Mouse (Mus musculus) midbrain, embryonic 15.5 days (tissue): ENCODE measurements around the gene Gorasp2. TPM values are rescaled to one million over a fixed set of nuclear protein-coding genes. Genes with fewer than 3 reads are reported as not detected.

ENCODE experiments used
- ATAC-seq: fragments of 200-750 bp; cut with Nextera tagmentation; replicated peaks from 2 replicates; pipeline ENCODE4 v1.8.0; 2017; ENCODE audit warnings: moderate TSS enrichment
- H3K27ac ChIP-seq: fragments of 300-500 bp; sonication (generic); 2 replicates; pipeline ENCODE4 v1.5.1; 2015; ENCODE audit warnings: mild to moderate bottlenecking, inconsistent platforms
- H3K27me3 ChIP-seq: fragments of 300-500 bp; sonication (generic); replicated peaks from 2 replicates; pipeline ENCODE4 v1.6.1; 2015; ENCODE audit warnings: inconsistent platforms
- H3K36me3 ChIP-seq: fragments of 300-500 bp; sonication (generic); replicated peaks from 2 replicates; pipeline ENCODE4 v1.6.1; 2015; ENCODE audit warnings: inconsistent platforms
- H3K4me1 ChIP-seq: fragments of 300-500 bp; sonication (generic); 2 replicates; pipeline ENCODE4 v1.6.1; 2015; ENCODE audit warnings: inconsistent platforms
- H3K4me2 ChIP-seq: fragments of 300-500 bp; sonication (generic); 2 replicates; pipeline ENCODE4 v1.6.1; 2015; ENCODE audit warnings: inconsistent platforms, mild to moderate bottlenecking, moderate library complexity
- H3K4me3 ChIP-seq: fragments of 300-500 bp; sonication (generic); 2 replicates; pipeline ENCODE4 v1.5.1; 2015; ENCODE audit warnings: mild to moderate bottlenecking, inconsistent platforms
- H3K9ac ChIP-seq: fragments of 300-500 bp; sonication (generic); 2 replicates; pipeline ENCODE4 v1.6.1; 2015; ENCODE audit warnings: mild to moderate bottlenecking, inconsistent platforms
- H3K9me3 ChIP-seq: fragments of 300-500 bp; sonication (generic); 2 replicates; pipeline ENCODE4 v1.6.1; 2016; ENCODE audit warnings: inconsistent platforms
- WGBS: fragments of 180-500 bp; shearing (Covaris S2); methylation state at CpG from one replicate; pipeline ENCODE4 v1.1.7; 2015; ENCODE audit warnings: mixed read lengths; 5-methylcytosine and 5-hydroxymethylcytosine counted together
- polyA plus RNA-seq: library from polyadenylated mRNA; unstranded; fragments of >200 nt; fragmentation: Nextera tagmentation; extraction: Ambion mirVana; gene quantifications from 2 replicates; pipeline ENCODE4 v1.2.1, GENCODE M21; 2015

The Gorasp2 gene
- polyA plus RNA-seq, 1 experiment from 2014 or later: 137 TPM

DNA sequence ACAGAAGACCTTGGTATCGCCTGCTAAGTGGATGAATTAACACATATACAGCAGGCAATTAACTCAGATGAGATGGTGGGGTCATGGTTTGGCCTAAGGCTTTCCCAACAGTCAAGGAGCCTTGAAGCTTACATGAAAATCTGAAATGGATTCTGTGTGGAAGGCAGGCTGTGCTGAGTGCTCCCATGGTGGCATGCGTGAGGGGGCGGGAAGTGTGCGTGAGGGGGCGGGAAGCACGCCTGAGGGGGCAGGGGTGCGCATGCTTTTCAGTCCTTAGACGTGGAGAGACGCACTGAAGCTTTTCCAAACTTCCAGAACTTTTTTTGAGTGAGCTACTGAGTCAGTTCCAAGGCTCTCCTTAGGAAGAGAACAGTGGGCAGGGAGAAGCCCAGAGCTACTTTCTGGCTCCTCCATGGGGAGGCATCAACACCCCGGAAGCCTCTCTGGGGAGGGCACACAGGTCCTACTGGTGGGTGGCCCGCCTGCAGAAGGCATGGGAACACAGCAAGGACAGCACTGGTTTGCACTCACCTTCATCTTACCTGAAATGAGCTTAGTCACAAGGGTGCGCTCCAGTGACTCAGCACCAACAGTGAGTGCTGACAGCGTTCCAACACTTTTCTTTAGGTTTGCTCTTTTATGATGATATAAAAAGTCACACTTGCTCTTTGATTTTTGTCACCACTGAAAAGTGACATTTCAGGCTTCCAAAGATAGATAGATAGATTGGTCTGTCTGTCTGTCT is 47.8 kb downstream of the Gorasp2 start:
- WGBS: 78% methylated on average over 13 of the region's 13 CpGs
- H3K9ac ChIP-seq: no peak overlapping the region
- H3K4me1 ChIP-seq: 0 out of 2 replicates have a peak, but pooled peaks cover 5% of the 10 kb centered on the region
- H3K27ac ChIP-seq: no peak overlapping the region
- H3K9me3 ChIP-seq: no peaks in the 10 kb centered on the region
- peaks cover 12% of the 10 kb centered on the region for H3K36me3 ChIP-seq
- H3K4me2 ChIP-seq: no peak overlapping the region
- no peaks in the 10 kb centered on the region for H3K27me3 ChIP-seq
- ATAC-seq: no peak
- no peak overlapping the region for H3K4me3 ChIP-seq

GRCm38 (mm10) chr2:70710236-70710635 is 48.9 kb downstream of the Gorasp2 start:
- Histone ChIP-seq H3K4me3 (no peak overlapping the region), H3K27me3 (no peaks in the 10 kb centered on the region), H3K4me2 (no peak overlapping the region), H3K4me1 (no peaks in the 10 kb centered on the region), H3K9me3 (no peaks in the 10 kb centered on the region), H3K27ac (no peak overlapping the region), H3K36me3 (peaks cover 16% of the 10 kb centered on the region), H3K9ac (no peak overlapping the region)
- ATAC-seq: no peak
- 96% methylated on average over 7 of the region's 7 CpGs for WGBS

DNA sequence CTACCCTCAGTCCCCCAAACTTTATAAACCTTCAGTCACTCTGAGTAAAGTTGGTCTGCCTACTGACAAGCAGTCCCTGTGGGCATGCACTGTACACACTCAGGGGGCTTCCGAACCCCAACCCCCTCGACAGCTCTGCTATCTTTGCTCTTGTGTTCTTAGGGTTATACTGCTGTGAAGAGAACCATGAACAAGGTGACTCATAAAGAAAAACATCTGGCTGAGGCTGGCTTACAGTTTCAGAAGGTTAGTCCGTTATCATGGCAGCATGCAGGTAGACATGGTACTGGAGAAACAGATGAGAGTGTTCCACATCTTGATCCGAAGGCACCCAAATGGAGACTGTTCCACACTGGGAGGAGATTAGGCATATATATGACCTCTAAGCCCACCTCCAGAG is 49.5 kb downstream of the Gorasp2 start:
- Histone ChIP-seq H3K4me2 (no peak overlapping the region), H3K4me3 (no peak overlapping the region), H3K27ac (no peak overlapping the region), H3K9me3 (no peaks in the 10 kb centered on the region), H3K4me1 (no peaks in the 10 kb centered on the region), H3K27me3 (no peaks in the 10 kb centered on the region), H3K9ac (no peak overlapping the region), H3K36me3 (peaks cover 23% of the 10 kb centered on the region)
- 97% methylated on average over 4 of the region's 4 CpGs for whole genome bisulfite sequencing
- no peak for ATAC-seq

GRCm38 (mm10) chr2:70723610-70724243 is 62.4 kb downstream of the Gorasp2 start:
- no peak overlapping the region for H3K4me3 ChIP-seq

GRCm38 (mm10) chr2:70727089-70727488 is 65.7 kb downstream of the Gorasp2 start:
- Histone ChIP-seq H3K4me3 (no peak overlapping the region), H3K27me3 (no peaks in the 10 kb centered on the region), H3K27ac (no peak overlapping the region), H3K4me1 (no peaks in the 10 kb centered on the region), H3K9ac (no peak overlapping the region), H3K4me2 (no peak overlapping the region), H3K36me3 (no peaks in the 10 kb centered on the region; the same call in 1 of the 2 replicates), H3K9me3 (no peaks in the 10 kb centered on the region)
- whole genome bisulfite sequencing: 83% methylated on average over 2 of the region's 2 CpGs
- ATAC-seq: no peak

More at GRCm38 (mm10) chr2:70723610-70724243, 62.4 kb downstream of the Gorasp2 start:
- 91% methylated on average over 9 of the region's 9 CpGs for whole genome bisulfite sequencing
- no peak for ATAC-seq
- H3K9me3 ChIP-seq: no peaks in the 10 kb centered on the region
- H3K4me2 ChIP-seq: no peak overlapping the region
- H3K36me3 ChIP-seq: no peaks in the 10 kb centered on the region; the same call in 1 of the 2 replicates
- H3K27ac ChIP-seq: no peak overlapping the region
- no peaks in the 10 kb centered on the region for H3K4me1 ChIP-seq
- H3K9ac ChIP-seq: no peak overlapping the region
- no peaks in the 10 kb centered on the region for H3K27me3 ChIP-seq

GRCm38 (mm10) chr2:70735534-70735933 is 74.2 kb downstream of the Gorasp2 start:
- WGBS: 87% methylated on average over 4 of the region's 4 CpGs
- Histone ChIP-seq H3K9ac (no peak overlapping the region), H3K4me1 (no peaks in the 10 kb centered on the region), H3K9me3 (no peaks in the 10 kb centered on the region), H3K4me2 (no peak overlapping the region), H3K36me3 (peaks cover 13% of the 10 kb centered on the region; the same call in 1 of the 2 replicates), H3K27ac (no peak overlapping the region), H3K27me3 (no peaks in the 10 kb centered on the region), H3K4me3 (no peak overlapping the region)
- no peak for ATAC-seq

GRCm38 (mm10) chr2:70736008-70736407 is 74.6 kb downstream of the Gorasp2 start:
- Histone ChIP-seq H3K27ac (no peak overlapping the region), H3K27me3 (no peaks in the 10 kb centered on the region), H3K36me3 (peaks cover 13% of the 10 kb centered on the region; the same call in 1 of the 2 replicates), H3K9me3 (no peaks in the 10 kb centered on the region), H3K4me3 (no peak overlapping the region), H3K4me1 (no peaks in the 10 kb centered on the region), H3K9ac (no peak overlapping the region), H3K4me2 (no peak overlapping the region)
- 87% methylated on average over 5 of the region's 5 CpGs for WGBS
- no peak for ATAC-seq

- no peak overlapping the region for H3K27ac ChIP-seq
- no peaks in the 10 kb centered on the region for H3K27me3 ChIP-seq
- peaks cover 11% of the 10 kb centered on the region for H3K36me3 ChIP-seq
- WGBS: 59% methylated on average over 5 of the region's 5 CpGs
- H3K9me3 ChIP-seq: no peaks in the 10 kb centered on the region
- no peaks in the 10 kb centered on the region for H3K4me1 ChIP-seq
- H3K4me3 ChIP-seq: no peak overlapping the region
- no peak overlapping the region for H3K9ac ChIP-seq
- H3K4me2 ChIP-seq: no peak overlapping the region
- no peak for ATAC-seq
These were observed 80.5 kb downstream of the Gorasp2 start for GRCm38 (mm10) chr2:70741901-70742300.

GRCm38 (mm10) chr2:70742588-70742987 is 81.2 kb downstream of the Gorasp2 start:
- no peaks in the 10 kb centered on the region for H3K9me3 ChIP-seq
- peaks cover 11% of the 10 kb centered on the region for H3K36me3 ChIP-seq
- H3K4me1 ChIP-seq: no peaks in the 10 kb centered on the region
- WGBS: 85% methylated on average over 2 of the region's 2 CpGs
- H3K9ac ChIP-seq: no peak overlapping the region
- no peak for ATAC-seq
- H3K27ac ChIP-seq: no peak overlapping the region
- no peaks in the 10 kb centered on the region for H3K27me3 ChIP-seq
- H3K4me3 ChIP-seq: no peak overlapping the region
- no peak overlapping the region for H3K4me2 ChIP-seq

- no peak overlapping the region for H3K27ac ChIP-seq
- no peaks in the 10 kb centered on the region for H3K9me3 ChIP-seq
- H3K27me3 ChIP-seq: no peaks in the 10 kb centered on the region
- WGBS: 94% methylated on average over 2 of the region's 2 CpGs
- ATAC-seq: no peak
- H3K4me3 ChIP-seq: no peak overlapping the region
- H3K4me2 ChIP-seq: no peak overlapping the region
- H3K36me3 ChIP-seq: 0 out of 2 replicates have a peak, but pooled peaks cover 3% of the 10 kb centered on the region
- H3K4me1 ChIP-seq: no peaks in the 10 kb centered on the region
- H3K9ac ChIP-seq: no peak overlapping the region
These were observed 90.3 kb downstream of the Gorasp2 start for GRCm38 (mm10) chr2:70751655-70752054.

DNA sequence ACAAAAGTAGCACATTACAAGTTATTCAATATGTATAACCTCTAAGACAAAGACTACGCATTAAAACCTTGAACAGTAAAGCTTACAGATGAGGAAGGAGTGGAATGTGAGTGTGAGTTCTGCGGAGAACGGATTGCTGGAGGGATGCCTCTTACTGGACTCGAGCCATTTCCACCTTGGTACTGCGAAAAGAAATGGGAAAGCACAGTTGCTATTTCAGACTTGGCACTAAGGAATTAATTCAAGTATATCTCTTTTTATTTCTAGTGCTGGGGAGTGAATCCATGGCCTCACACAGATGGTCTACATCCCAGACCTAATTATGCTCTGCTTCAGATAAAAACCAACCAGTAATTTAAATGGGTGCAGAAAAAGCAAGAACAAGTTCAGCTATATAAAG is 90.8 kb downstream of the Gorasp2 start:
- Histone ChIP-seq H3K9me3 (no peaks in the 10 kb centered on the region), H3K27me3 (no peaks in the 10 kb centered on the region), H3K4me2 (no peak overlapping the region), H3K4me1 (no peaks in the 10 kb centered on the region), H3K4me3 (no peak overlapping the region), H3K36me3 (0 out of 2 replicates have a peak, but pooled peaks cover 3% of the 10 kb centered on the region), H3K27ac (no peak overlapping the region), H3K9ac (no peak overlapping the region)
- no peak for ATAC-seq
- 92% methylated on average over 5 of the region's 5 CpGs for WGBS
